Mouse (Mus musculus) heart, embryonic 15.5 days (tissue): ENCODE measurements around the gene Foxo3. TPM values are rescaled to one million over a fixed set of nuclear protein-coding genes. Genes with fewer than 3 reads are reported as not detected.

Experiments
- ATAC-seq: fragments of 200-750 bp; cut with Nextera tagmentation; replicated peaks from 2 replicates; pipeline ENCODE4 v1.8.0; 2017; ENCODE audit warnings: low read depth, moderate TSS enrichment; ENCODE audit not compliant: insufficient number of reproducible peaks, insufficient read depth, low FRiP score
- H3K27ac ChIP-seq: fragments of 300-500 bp; sonication (generic); 2 replicates; pipeline ENCODE4 v1.5.1; 2015; ENCODE audit warnings: mild to moderate bottlenecking, inconsistent platforms
- H3K27me3 ChIP-seq: fragments of 300-500 bp; sonication (generic); 2 replicates; pipeline ENCODE4 v1.6.1; 2015; ENCODE audit warnings: inconsistent platforms
- H3K36me3 ChIP-seq: fragments of 300-500 bp; sonication (generic); 2 replicates; pipeline ENCODE4 v1.6.1; 2015; ENCODE audit warnings: mild to moderate bottlenecking, inconsistent platforms
- H3K4me1 ChIP-seq: fragments of 300-500 bp; sonication (generic); replicated peaks from 2 replicates; pipeline ENCODE4 v1.6.1; 2015; ENCODE audit warnings: inconsistent platforms
- H3K4me2 ChIP-seq: fragments of 300-500 bp; sonication (generic); 2 replicates; pipeline ENCODE4 v1.6.1; 2015; ENCODE audit warnings: inconsistent platforms, mild to moderate bottlenecking, moderate library complexity
- H3K4me3 ChIP-seq: fragments of 300-500 bp; sonication (generic); 2 replicates; pipeline ENCODE4 v1.5.1; 2015; ENCODE audit warnings: mild to moderate bottlenecking, inconsistent platforms
- H3K9ac ChIP-seq: fragments of 300-500 bp; sonication (generic); 2 replicates; pipeline ENCODE4 v1.6.1; 2015; ENCODE audit warnings: mild to moderate bottlenecking, inconsistent platforms
- H3K9me3 ChIP-seq: fragments of 300-500 bp; sonication (generic); replicated peaks from 2 replicates; pipeline ENCODE4 v1.6.1; 2016; ENCODE audit warnings: inconsistent platforms
- WGBS: fragments of 180-500 bp; shearing (Covaris S2); methylation state at CpG from one replicate; pipeline ENCODE4 v1.1.7; 2015; ENCODE audit warnings: mixed read lengths; 5-methylcytosine and 5-hydroxymethylcytosine counted together
- polyA plus RNA-seq: library from polyadenylated mRNA; unstranded; fragments of >200 nt; fragmentation: Nextera tagmentation; extraction: Ambion mirVana; gene quantifications from 2 replicates; pipeline ENCODE4 v1.2.1, GENCODE M21; 2015

Gene Foxo3
- polyA plus RNA-seq, 1 experiment from 2014 or later = 5.7 TPM

DNA sequence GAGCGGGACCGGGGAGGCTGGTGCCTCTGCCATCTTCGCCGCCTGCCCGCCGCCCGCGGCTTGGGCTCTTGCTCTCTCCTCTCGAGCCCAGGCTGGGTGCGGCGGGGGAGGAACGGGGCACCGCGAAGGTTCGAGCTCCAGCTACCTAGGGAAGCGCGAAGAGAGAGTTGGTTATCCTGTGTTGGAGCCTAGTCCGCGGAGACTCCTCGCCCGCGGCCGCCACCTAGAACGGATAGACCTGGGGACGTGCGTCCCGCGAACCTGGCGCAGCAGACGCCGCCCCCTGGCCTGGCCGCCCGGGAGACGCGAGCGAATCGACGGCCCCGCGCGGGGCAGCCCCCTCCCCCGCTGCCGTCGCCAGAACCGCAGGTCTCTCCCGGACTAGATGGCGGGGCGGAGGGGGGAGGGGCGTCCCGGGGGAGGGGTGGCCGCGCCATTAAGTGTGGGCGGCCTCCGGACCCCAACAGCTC lies 1.1 kb downstream of the Foxo3 start:
- Histone ChIP-seq H3K4me2 (peak overlapping the region; percentile 89), H3K9me3 (no peaks in the 10 kb centered on the region), H3K4me3 (peak overlapping the region; percentile 87), H3K27me3 (no peaks in the 10 kb centered on the region), H3K4me1 (peaks cover 46% of the 10 kb centered on the region), H3K36me3 (no peaks in the 10 kb centered on the region), H3K27ac (peak overlapping the region; percentile 99), H3K9ac (peak overlapping the region; percentile 90)
- no peak for ATAC-seq
- under 1% methylated on average over 45 of the region's 54 CpGs for WGBS

DNA sequence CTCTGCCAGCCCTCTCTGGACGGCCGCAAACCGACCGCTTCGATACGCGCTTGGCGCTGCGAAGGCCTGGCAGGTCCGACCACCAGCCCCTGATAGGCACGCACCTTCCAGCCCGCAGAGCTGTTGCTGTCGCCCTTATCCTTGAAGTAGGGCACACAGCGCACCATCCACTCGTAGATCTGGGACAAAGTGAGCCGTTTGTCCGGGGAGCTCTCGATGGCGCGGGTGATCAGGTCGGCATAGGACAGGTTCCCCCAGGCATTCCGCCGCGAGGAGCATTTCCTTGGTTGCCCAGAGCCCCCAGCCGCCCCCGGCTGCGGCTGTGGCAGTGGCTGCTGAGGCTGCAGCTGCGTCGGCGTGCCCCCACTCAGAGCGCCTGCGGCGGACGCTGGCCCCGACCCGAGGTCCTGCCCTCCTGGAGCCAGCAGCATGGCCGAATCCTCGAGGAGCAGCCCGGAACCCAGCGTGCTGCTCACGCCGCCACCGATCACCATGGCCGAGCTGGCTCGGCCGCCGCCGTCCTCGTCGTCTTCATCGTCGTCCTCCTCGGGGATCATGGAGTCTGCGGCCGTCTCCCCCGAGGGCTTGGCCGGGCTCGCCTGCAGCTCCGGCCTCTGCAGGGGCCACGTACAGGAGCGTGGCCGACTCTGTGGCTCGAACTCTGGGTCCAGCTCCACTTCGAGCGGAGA lies 1.7 kb downstream of the Foxo3 start:
- peak overlapping the region; percentile 90 for H3K9ac ChIP-seq
- peaks cover 49% of the 10 kb centered on the region for H3K4me1 ChIP-seq
- peak overlapping the region; percentile 99 for H3K27ac ChIP-seq
- H3K36me3 ChIP-seq = 0 out of 2 replicates have a peak, but pooled peaks cover 2% of the 10 kb centered on the region
- peak overlapping the region; percentile 87 for H3K4me3 ChIP-seq
- ATAC-seq = no peak
- 1% methylated on average over 65 of the region's 65 CpGs for WGBS
- H3K4me2 ChIP-seq = peak overlapping the region; percentile 89
- H3K27me3 ChIP-seq = no peaks in the 10 kb centered on the region
- H3K9me3 ChIP-seq = no peaks in the 10 kb centered on the region

DNA sequence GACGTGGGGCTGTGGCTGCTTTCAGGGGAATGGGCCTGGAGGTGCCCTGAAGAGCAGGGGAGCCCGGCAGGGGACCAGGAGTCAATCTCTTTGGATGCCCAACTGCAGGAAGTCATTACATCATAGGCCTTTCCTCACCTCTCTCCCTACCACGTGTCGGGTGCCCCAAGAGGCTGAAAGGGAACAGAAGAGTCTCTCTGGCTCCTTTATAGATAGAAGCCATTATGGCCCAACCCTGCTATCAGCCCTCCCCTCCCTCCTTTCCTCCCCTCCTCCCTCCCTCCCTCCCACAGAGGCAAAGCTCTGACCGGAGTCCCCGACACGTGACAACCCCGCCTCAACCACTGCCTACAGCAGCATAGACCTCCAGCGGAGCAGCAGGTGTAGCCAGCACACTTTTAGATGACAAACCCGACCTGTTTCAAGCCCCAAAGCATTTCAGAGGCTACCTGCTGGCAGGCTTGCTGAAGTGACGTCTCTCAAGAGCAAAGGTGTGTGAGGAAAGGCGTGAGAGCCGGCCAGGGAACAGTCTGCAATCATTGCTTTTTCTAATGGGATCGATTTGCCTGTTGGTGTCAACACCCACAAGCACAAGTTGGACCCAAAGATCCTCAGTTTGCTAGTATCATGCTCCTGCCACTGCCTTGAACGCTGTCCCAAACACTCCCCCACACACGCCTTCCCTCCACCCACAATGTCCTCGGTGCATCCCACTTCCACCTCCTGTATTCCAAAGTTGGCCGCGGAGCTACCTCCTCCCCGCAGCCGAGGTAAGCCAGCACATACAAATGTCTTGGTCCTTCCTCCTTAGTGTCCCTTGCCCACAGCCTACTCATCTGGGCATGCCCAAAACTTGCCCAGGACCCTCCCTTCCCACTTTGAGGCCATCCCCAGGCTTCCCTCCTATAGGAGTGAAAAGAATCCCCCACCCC lies 2.5 kb downstream of the Foxo3 start:
- Histone ChIP-seq H3K4me2 (peak overlapping the region; percentile 89), H3K4me3 (peak overlapping the region; percentile 87), H3K9ac (peak overlapping the region; percentile 90), H3K36me3 (0 out of 2 replicates have a peak, but pooled peaks cover 3% of the 10 kb centered on the region), H3K27me3 (no peaks in the 10 kb centered on the region), H3K27ac (no peak overlapping the region), H3K4me1 (peaks cover 56% of the 10 kb centered on the region), H3K9me3 (no peaks in the 10 kb centered on the region)
- 10% methylated on average over 21 of the region's 21 CpGs for WGBS
- ATAC-seq = no peak

DNA sequence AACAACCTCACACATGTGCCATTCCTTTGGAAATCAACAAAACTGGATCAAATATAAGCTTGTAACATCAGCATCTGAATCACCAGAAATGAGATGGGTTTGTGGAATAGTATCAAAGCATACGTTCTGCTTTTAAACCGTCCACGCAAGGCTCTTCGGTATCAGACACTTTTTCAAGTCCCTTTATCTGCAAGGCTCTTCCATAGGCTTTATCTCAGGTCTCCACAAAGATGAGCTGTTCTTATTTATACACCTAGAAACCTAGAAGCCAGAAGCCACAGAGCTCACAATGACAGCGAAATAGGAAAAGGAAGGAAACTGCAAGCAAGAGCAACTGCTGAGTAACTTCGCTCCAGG lies 3.2 kb downstream of the Foxo3 start:
- 55% methylated on average over 6 of the region's 6 CpGs for WGBS
- Histone ChIP-seq H3K9ac (no peak overlapping the region; the same call in 1 of the 2 replicates), H3K4me2 (peak overlapping the region; percentile 89), H3K4me3 (peak overlapping the region; percentile 87), H3K27me3 (no peaks in the 10 kb centered on the region), H3K9me3 (no peaks in the 10 kb centered on the region), H3K36me3 (0 out of 2 replicates have a peak, but pooled peaks cover 3% of the 10 kb centered on the region), H3K27ac (no peak overlapping the region), H3K4me1 (peaks cover 57% of the 10 kb centered on the region)
- no peak for ATAC-seq

DNA sequence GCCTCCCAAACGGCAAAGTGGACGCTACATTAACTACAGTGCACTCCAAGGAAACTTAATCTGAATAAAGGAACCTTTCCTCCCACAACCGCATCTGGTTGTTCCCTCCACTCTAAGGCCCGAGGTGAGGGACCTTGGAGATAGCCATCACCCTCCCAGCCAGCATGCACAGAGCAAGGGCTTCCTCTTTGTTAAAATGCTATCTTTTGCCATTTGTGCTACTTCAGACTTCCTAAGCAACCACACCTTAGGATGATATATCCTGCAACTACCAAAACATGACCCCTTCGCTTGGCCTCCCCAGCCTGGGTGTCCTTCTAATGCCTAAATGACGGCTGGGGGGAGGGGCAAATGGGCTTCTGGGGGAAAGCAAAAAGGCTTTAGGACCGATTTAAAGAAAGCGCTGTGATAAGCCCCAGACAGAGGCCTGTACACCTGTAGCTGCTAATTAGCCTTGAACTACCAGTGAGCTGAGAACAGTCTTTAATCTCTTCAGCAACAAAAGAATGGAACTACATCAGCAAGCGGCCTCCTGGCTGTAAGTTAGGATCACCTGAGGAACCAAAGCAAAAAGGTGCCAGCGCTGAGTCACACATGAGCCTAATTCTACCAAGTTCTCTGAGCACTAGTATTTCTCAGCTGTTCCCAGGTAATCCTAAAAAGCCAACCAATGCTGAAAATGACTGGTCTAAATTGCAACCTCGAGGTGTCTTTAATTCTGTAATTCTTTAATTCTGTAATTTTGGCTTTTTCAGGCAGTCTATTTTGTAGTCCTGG lies 4.9 kb downstream of the Foxo3 start:
- Histone ChIP-seq H3K36me3 (peaks cover 10% of the 10 kb centered on the region; the same call in 1 of the 2 replicates), H3K27me3 (no peaks in the 10 kb centered on the region), H3K4me2 (peak overlapping the region; percentile 6), H3K4me3 (no peak overlapping the region), H3K4me1 (peaks cover 62% of the 10 kb centered on the region), H3K27ac (no peak overlapping the region), H3K9ac (no peak overlapping the region), H3K9me3 (no peaks in the 10 kb centered on the region)
- ATAC-seq = no peak
- 64% methylated on average over 11 of the region's 11 CpGs for WGBS

DNA sequence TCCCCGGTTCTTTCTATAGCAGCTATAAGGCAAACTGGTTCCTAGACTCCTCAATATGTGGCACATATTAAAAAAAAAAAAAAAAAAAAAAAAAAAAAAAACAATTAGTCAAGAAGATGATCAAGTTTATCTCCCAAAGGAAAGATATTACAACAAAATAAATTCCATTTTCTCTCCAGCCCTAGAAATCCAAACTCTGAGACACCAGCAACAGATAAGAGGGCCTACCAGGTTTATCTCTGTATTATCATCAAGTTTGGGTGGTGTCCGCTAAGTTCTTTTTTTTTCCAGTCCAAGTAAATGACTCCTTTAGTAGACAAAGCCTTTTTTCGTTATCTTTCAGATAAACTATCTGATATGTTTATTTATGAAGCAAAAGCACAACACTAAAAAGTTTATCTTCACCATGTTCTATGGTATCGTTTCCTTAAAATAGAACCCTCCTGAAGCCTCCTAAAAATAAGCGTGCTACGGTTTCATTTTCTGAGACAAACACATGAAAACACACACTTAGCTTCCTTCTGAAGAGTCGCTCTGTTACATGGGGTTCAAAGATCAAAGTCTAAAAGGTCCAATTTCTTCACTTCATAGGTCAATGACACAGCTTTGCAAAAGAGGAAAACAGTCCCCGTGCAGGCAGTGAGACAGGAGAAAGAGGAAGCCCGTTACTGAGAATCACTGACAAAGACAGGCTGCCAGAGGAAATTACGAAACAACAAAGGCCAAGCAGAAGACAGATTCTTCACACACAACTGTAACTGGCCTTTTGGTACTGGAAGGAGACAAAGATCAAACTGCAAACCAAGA lies 6.1 kb downstream of the Foxo3 start:
- 50% methylated on average over 10 of the region's 10 CpGs for WGBS
- Histone ChIP-seq H3K9me3 (no peaks in the 10 kb centered on the region), H3K4me2 (no peak overlapping the region; the same call in 1 of the 2 replicates), H3K36me3 (peaks cover 22% of the 10 kb centered on the region), H3K9ac (no peak overlapping the region), H3K4me1 (peaks cover 62% of the 10 kb centered on the region), H3K27me3 (no peaks in the 10 kb centered on the region), H3K4me3 (no peak overlapping the region), H3K27ac (no peak overlapping the region)
- no peak for ATAC-seq

DNA sequence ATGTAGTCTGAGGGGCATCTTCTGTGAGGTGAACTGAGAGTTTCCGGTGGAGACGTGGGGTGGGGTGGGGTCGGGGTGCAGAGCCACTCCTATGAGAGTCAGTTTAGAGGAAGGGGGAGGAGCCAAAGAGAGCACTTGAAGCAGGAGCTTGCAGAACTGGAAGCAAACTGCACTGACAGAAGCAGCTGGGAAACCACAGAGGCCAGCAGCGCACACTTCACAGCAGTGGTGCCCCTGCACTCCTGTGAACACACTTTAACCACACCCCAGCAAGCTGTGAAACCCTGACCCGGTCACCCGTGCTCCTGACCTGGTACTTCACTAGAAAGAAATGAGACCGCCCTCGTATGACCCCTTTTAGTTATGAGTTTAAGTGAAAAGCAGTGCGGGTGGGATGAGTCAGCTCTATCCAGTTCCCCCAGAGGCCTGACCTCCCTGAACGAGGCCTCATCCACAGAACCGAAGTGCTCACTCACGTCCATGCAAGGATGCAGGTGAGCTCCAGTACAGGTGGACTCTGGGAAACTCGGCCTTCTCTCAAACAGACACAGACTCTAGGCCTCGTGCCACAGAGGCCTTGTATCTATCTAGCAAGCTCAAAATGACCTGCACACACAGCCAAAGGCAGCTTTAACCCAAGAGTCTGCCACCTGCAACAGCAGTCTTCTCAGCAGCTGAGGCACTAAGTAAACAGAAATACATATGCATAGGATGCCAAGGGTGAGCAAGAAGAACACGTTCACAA lies 7.1 kb downstream of the Foxo3 start:
- H3K4me2 ChIP-seq = no peak overlapping the region
- H3K4me1 ChIP-seq = peaks cover 52% of the 10 kb centered on the region
- H3K4me3 ChIP-seq = no peak overlapping the region
- WGBS = 59% methylated on average over 15 of the region's 15 CpGs
- 0 out of 2 replicates have a peak overlapping the region, but pooled peaks have one; percentile 29 for H3K27ac ChIP-seq
- no peaks in the 10 kb centered on the region for H3K9me3 ChIP-seq
- H3K36me3 ChIP-seq = peaks cover 28% of the 10 kb centered on the region
- no peak overlapping the region for H3K9ac ChIP-seq
- no peaks in the 10 kb centered on the region for H3K27me3 ChIP-seq
- no peak; the same call in 1 of the 2 replicates for ATAC-seq

DNA sequence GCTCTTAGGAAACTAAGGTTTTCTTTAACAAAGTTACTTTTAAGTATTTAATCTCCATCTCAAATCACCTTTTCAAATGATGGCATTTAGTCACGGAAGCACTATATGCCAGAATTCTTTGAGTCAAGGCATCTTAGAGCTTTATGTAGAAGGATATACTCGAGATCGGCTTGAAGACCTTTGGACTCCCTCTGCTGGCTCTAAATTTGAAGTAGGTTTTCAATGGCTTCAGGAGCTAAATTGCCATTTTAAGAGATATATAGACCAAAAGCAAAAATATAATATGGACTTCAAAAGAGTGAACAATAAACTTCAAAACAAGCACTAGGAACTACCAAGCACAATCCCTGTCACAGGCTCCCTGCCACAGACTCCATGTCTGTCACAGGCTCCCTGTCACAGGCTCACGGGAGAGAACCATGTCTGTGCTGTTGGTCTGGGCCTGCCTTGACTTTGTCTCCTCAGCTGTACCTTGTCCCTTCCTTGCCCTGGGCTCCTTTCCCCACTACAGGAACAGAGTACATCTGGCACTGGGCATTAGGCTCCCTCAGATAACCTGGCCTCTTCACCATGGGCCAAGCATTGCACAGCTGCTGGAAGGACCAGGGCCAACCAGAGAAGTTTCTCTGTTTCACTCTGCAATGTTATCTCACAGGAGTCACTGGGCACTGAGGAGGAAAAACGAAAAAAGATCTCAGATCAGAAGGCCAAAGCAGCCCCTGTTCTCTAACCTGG lies 8.6 kb downstream of the Foxo3 start:
- no peak for ATAC-seq
- H3K4me3 ChIP-seq = no peak overlapping the region
- H3K4me1 ChIP-seq = peaks cover 38% of the 10 kb centered on the region
- 72% methylated on average over 5 of the region's 5 CpGs for WGBS
- H3K9ac ChIP-seq = no peak overlapping the region
- no peak overlapping the region for H3K27ac ChIP-seq
- no peak overlapping the region for H3K4me2 ChIP-seq
- H3K9me3 ChIP-seq = no peaks in the 10 kb centered on the region
- peaks cover 28% of the 10 kb centered on the region for H3K36me3 ChIP-seq
- H3K27me3 ChIP-seq = no peaks in the 10 kb centered on the region

DNA sequence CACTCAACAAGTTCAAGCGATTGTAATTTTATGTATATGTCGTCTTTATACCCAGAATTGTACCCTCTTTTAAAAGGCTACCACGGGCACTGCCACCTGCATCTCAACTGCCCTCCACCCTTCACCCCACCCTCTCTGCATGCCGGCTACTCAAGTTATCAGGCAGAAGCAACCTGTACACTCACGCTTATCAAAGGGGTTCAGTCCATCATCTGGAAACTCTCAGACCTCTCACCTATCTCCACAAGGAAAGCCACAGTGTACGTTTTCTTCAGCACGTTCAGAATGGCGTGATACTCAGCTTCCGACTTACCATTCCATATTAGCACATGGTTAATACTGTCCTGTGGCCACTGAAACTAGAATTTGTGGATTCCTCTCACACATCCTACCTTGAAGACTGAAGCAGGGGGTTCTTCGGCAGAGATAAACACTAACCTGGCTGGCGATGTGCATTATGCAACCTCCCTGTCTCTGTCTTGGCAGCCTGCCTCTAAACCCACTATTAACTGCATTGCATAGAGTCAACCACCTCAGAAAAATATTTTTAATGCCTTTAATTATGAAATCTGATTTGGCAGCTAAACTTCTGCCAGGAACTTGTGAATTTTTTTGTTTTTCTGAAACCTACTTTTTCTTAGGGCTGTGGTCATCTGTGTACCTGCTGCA lies 11.4 kb downstream of the Foxo3 start:
- Histone ChIP-seq H3K4me3 (no peak overlapping the region), H3K27me3 (no peaks in the 10 kb centered on the region), H3K9me3 (no peaks in the 10 kb centered on the region), H3K9ac (no peak overlapping the region), H3K36me3 (peaks cover 28% of the 10 kb centered on the region), H3K27ac (no peak overlapping the region), H3K4me1 (peaks cover 41% of the 10 kb centered on the region), H3K4me2 (no peak overlapping the region)
- 78% methylated on average over 11 of the region's 11 CpGs for WGBS
- no peak for ATAC-seq
